Mouse (Mus musculus): ENCODE measurements around the gene Mrpl19.

- TF ChIP-seq CTCF (IDR thresholded peaks at IDR 0.05) (no peak), EP300 (IDR thresholded peaks at IDR 0.05) (no peak)
Measured at GRCm38 (mm10) chr6:81912177-81912576, 53.6 kb downstream of the Mrpl19 start.

Measured in lung, postnatal 0 days (tissue).